Mouse (Mus musculus) bone marrow macrophage, adult 2 months (primary cell): ENCODE data around the gene Tmem259.

Experiments
- CTCF ChIP-seq: IDR thresholded peaks from 2 replicates; pipeline ENCODE4 v1.5.1; 2012; ENCODE audit warnings: low read depth, mild to moderate bottlenecking, low read length, moderate library complexity
- POLR2A ChIP-seq: IDR thresholded peaks from 2 replicates; pipeline ENCODE4 v1.6.1; 2012; ENCODE audit warnings: mild to moderate bottlenecking, low read depth, low read length, borderline replicate concordance

- TF ChIP-seq CTCF (no peak), POLR2A (no peak)
Measured at GRCm38 (mm10) chr10:80021320-80021641, 37.2 kb upstream of the Tmem259 start.
